Mouse (Mus musculus) CH12F3 (cell line): ENCODE measurements around the gene Acly.
"Not testable (repeated sequence)": the region's sequence is repeated elsewhere in the genome, so short reads cannot be mapped to it uniquely, and the experiment has no call there.

Experiments used
- in situ Hi-C: fragments of 300-500 bp; cut with MboI; formaldehyde crosslinking; loops from 2 replicates; pipeline ENCODE4 v1.14.3; 2020; ENCODE audit warnings: low sequenced_read_pairs

Gene Acly

GRCm38 (mm10) chr11:100546955-100547354, 19.2 kb upstream of the Acly start:
- in situ Hi-C loops, result no loop called here

GRCm38 (mm10) chr11:100545746-100546085, 17.9 kb upstream of the Acly start:
- in situ Hi-C loops, result no loop called here

GRCm38 (mm10) chr11:100544832-100545745, 17.3 kb upstream of the Acly start, which contains the start of gene Ttc25:
Gene Ttc25, plus strand, starts transcription at chr11:100545607.
- in situ Hi-C loops, result no loop called here

- in situ Hi-C loops, result no loop called here
Measured at GRCm38 (mm10) chr11:100541577-100541976, 13.8 kb upstream of the Acly start.

- in situ Hi-C loops, result no loop called here
Measured at GRCm38 (mm10) chr11:100540966-100541365, 13.2 kb upstream of the Acly start.

GRCm38 (mm10) chr11:100536466-100536865, 8.7 kb upstream of the Acly start:
- in situ Hi-C loops, result no loop called here

GRCm38 (mm10) chr11:100535996-100536395, 8.2 kb upstream of the Acly start:
- in situ Hi-C loops, result no loop called here

GRCm38 (mm10) chr11:100534821-100535220, 7.0 kb upstream of the Acly start:
- in situ Hi-C loops, result not testable (repeated sequence)

- in situ Hi-C loops, result not testable (repeated sequence)
Measured at GRCm38 (mm10) chr11:100534411-100534810, 6.6 kb upstream of the Acly start.

- in situ Hi-C loops, result no loop called here
Measured at GRCm38 (mm10) chr11:100533871-100534270, 6.1 kb upstream of the Acly start.

GRCm38 (mm10) chr11:100528375-100529165, 770 bp upstream of the Acly start:
- in situ Hi-C loops, result no loop called here

GRCm38 (mm10) chr11:100527066-100527457, 738 bp downstream of the Acly start:
- in situ Hi-C loops, result no loop called here

- in situ Hi-C loops, result no loop called here
Measured at GRCm38 (mm10) chr11:100526052-100526816, 1.6 kb downstream of the Acly start.

- in situ Hi-C loops, result no loop called here
Measured at GRCm38 (mm10) chr11:100524987-100525630, 2.7 kb downstream of the Acly start.

GRCm38 (mm10) chr11:100524358-100524757, 3.4 kb downstream of the Acly start:
- in situ Hi-C loops, result no loop called here

GRCm38 (mm10) chr11:100520838-100521237, 7.0 kb downstream of the Acly start:
- in situ Hi-C loops, result no loop called here

- in situ Hi-C loops, result no loop called here
Measured at GRCm38 (mm10) chr11:100519188-100519587, 8.6 kb downstream of the Acly start.

GRCm38 (mm10) chr11:100518188-100518591, 9.6 kb downstream of the Acly start:
- in situ Hi-C loops, result no loop called here

GRCm38 (mm10) chr11:100516291-100516690, 11.5 kb downstream of the Acly start:
- in situ Hi-C loops, result no loop called here

- in situ Hi-C loops, result no loop called here
Measured at GRCm38 (mm10) chr11:100515789-100516188, 12.0 kb downstream of the Acly start.

GRCm38 (mm10) chr11:100515061-100515460, 12.7 kb downstream of the Acly start:
- in situ Hi-C loops, result no loop called here
